Comparison of ENCODE assay signal across 15 mouse cellular contexts in genomic region chr17:29433370-29433769, GRCm38 (mm10). TPM values are rescaled to one million over a fixed set of nuclear protein-coding genes. Genes with fewer than 3 reads are reported as not detected.
A peak's percentile ranks its signal among the peaks of the same experiment; 100 is the strongest.
DNase-seq lines count a peak whose midpoint lies in the region; ATAC-seq and TF ChIP-seq lines count a peak whose summit lies in the region.
"Had no signal": no experiment of that assay in that cellular context is flagged by ENCODE, and none has a peak within 500 bp of the region (broad histone marks: within the 10 kb centered on the region; RNA-seq: fewer than 3 reads in every experiment).

No protein-coding gene starts in this region.

- no peak for TF ChIP-seq CTCF in testis, adult 2 months (IDR thresholded peaks at IDR 0.05; ENCODE audit: control insufficient read depth, insufficient read depth, insufficient replicate concordance, low read depth, low read length)
- TF ChIP-seq CTCF in stomach, postnatal 0 days (IDR thresholded peaks at IDR 0.05; ENCODE audit: low read depth) = no peak

- ATAC-seq in forebrain, embryonic 13.5 days = no peak
- peak; percentile 44 for ATAC-seq in liver, embryonic 11.5 days (replicated peaks; ENCODE audit: low FRiP score)
- ATAC-seq in stomach, postnatal 0 days (ENCODE audit: low FRiP score, low TSS enrichment) = no peak
- ATAC-seq: forebrain, embryonic 15.5 days had no signal

- TF ChIP-seq POLR2A in testis, adult 2 months (IDR thresholded peaks at IDR 0.05; ENCODE audit: control insufficient read depth, low read depth, low read length) = no peak

- H3K4me3 ChIP-seq in forebrain, embryonic 10.5 days = no peak overlapping the region
- no peak overlapping the region for H3K4me3 ChIP-seq in forebrain, embryonic 13.5 days
- peak overlapping the region; percentile 78; the same call in 1 of the 2 replicates for H3K4me3 ChIP-seq in testis, adult 2 months (ENCODE audit: control insufficient read depth, low read depth, low read length)
- H3K4me3 ChIP-seq in liver, embryonic 11.5 days (ENCODE audit: low read depth, low read length) = no peak overlapping the region
- H3K4me3 ChIP-seq in stomach, postnatal 0 days (ENCODE audit: low read depth, low read length) = no peak overlapping the region
- H3K4me3 ChIP-seq: forebrain, embryonic 15.5 days; neural tube, embryonic 15.5 days had no signal

- no peaks in the 10 kb centered on the region; the same call in 1 of the 2 replicates for H3K9me3 ChIP-seq in forebrain, embryonic 10.5 days
- no peaks in the 10 kb centered on the region for H3K9me3 ChIP-seq in forebrain, embryonic 13.5 days (replicated peaks)
- no peaks in the 10 kb centered on the region for H3K9me3 ChIP-seq in liver, embryonic 11.5 days (ENCODE audit: control insufficient read depth, low read length)
- H3K9me3 ChIP-seq in stomach, postnatal 0 days (ENCODE audit: control insufficient read depth, low read length) = no peaks in the 10 kb centered on the region
- H3K9me3 ChIP-seq: forebrain, embryonic 15.5 days; neural tube, embryonic 15.5 days had no signal

- H3K4me1 ChIP-seq in forebrain, embryonic 10.5 days = peaks cover 54% of the 10 kb centered on the region
- peaks cover 17% of the 10 kb centered on the region for H3K4me1 ChIP-seq in forebrain, embryonic 13.5 days
- peaks cover 14% of the 10 kb centered on the region for H3K4me1 ChIP-seq in testis, adult 2 months (ENCODE audit: control insufficient read depth, insufficient read depth, low read length)
- peaks cover 54% of the 10 kb centered on the region for H3K4me1 ChIP-seq in liver, embryonic 11.5 days (replicated peaks; ENCODE audit: control insufficient read depth, insufficient read depth, low read length)
- H3K4me1 ChIP-seq in stomach, postnatal 0 days (replicated peaks; ENCODE audit: control insufficient read depth, insufficient read depth) = peaks cover 3% of the 10 kb centered on the region

- WGBS in forebrain, embryonic 10.5 days = 86% methylated on average over 8 of the region's 8 CpGs
- 80% methylated on average over 8 of the region's 8 CpGs for WGBS in forebrain, embryonic 13.5 days
- 35% methylated on average over 8 of the region's 8 CpGs for WGBS in liver, embryonic 11.5 days
- 63% methylated on average over 8 of the region's 8 CpGs for WGBS in stomach, postnatal 0 days

- DNase-seq in forebrain, embryonic 10.5 days (ENCODE audit: extremely low spot score, low spot score) = no peak
- no peak for DNase-seq in testis, postnatal 10 days (ENCODE audit: low spot score)
- DNase-seq in liver, embryonic 11.5 days (ENCODE audit: low spot score) = no peak
- no peak for DNase-seq in stomach, postnatal 0 days (ENCODE audit: low spot score)
- no peak for DNase-seq in urinary bladder, postnatal 4 days (ENCODE audit: low spot score in 2 of 2)
- DNase-seq in ovary, postnatal 10 days (ENCODE audit: low spot score) = no peak
- DNase-seq: adrenal gland, postnatal 36 days; cerebellum, adult 2 months; gastrocnemius, postnatal 14 days; lung, postnatal 14 days; right cerebral cortex, adult 18-20 months had no signal

- no peak overlapping the region for H3K4me2 ChIP-seq in forebrain, embryonic 13.5 days
- H3K4me2 ChIP-seq in liver, embryonic 11.5 days = peak overlapping the region; percentile 50
- no peak overlapping the region for H3K4me2 ChIP-seq in stomach, postnatal 0 days (replicated peaks; ENCODE audit: low read depth)
- H3K4me2 ChIP-seq: forebrain, embryonic 15.5 days; neural tube, embryonic 15.5 days had no signal

- H3K9ac ChIP-seq in forebrain, embryonic 13.5 days = no peak overlapping the region
- peak overlapping the region; percentile 45 for H3K9ac ChIP-seq in liver, embryonic 11.5 days (ENCODE audit: low read depth, low read length)
- no peak overlapping the region for H3K9ac ChIP-seq in stomach, postnatal 0 days (ENCODE audit: low read length)
- H3K9ac ChIP-seq: forebrain, embryonic 15.5 days; neural tube, embryonic 15.5 days had no signal

- H3K27ac ChIP-seq in forebrain, embryonic 10.5 days = peak overlapping the region; percentile 58
- no peak overlapping the region for H3K27ac ChIP-seq in forebrain, embryonic 13.5 days
- H3K27ac ChIP-seq in testis, adult 2 months (ENCODE audit: control insufficient read depth, insufficient read depth, low read depth, low read length) = no peak overlapping the region
- peak overlapping the region; percentile 77 for H3K27ac ChIP-seq in liver, embryonic 11.5 days (ENCODE audit: low read depth, low read length)
- 0 out of 2 replicates have a peak overlapping the region, but pooled peaks have one; percentile 8 for H3K27ac ChIP-seq in stomach, postnatal 0 days (replicated peaks)
- H3K27ac ChIP-seq: forebrain, embryonic 15.5 days; neural tube, embryonic 15.5 days had no signal

- no peak for TF ChIP-seq EP300 in stomach, postnatal 0 days (optimal IDR thresholded peaks at IDR 0.05)

- H3K27me3 ChIP-seq in forebrain, embryonic 10.5 days (ENCODE audit: poor library complexity, severe bottlenecking) = no peaks in the 10 kb centered on the region
- H3K27me3 ChIP-seq in forebrain, embryonic 13.5 days = no peaks in the 10 kb centered on the region
- 0 out of 2 replicates have a peak, but pooled peaks cover 3% of the 10 kb centered on the region for H3K27me3 ChIP-seq in testis, adult 2 months (ENCODE audit: control insufficient read depth, insufficient read depth, low read length)
- H3K27me3 ChIP-seq in liver, embryonic 11.5 days (replicated peaks; ENCODE audit: control insufficient read depth, insufficient read depth, low read length) = no peaks in the 10 kb centered on the region
- H3K27me3 ChIP-seq in stomach, postnatal 0 days (ENCODE audit: control insufficient read depth, insufficient read depth, low read length) = no peaks in the 10 kb centered on the region
- H3K27me3 ChIP-seq: forebrain, embryonic 15.5 days; neural tube, embryonic 15.5 days had no signal

- no peaks in the 10 kb centered on the region for H3K36me3 ChIP-seq in forebrain, embryonic 10.5 days (replicated peaks)
- no peaks in the 10 kb centered on the region for H3K36me3 ChIP-seq in forebrain, embryonic 13.5 days (ENCODE audit: poor library complexity, severe bottlenecking)
- no peaks in the 10 kb centered on the region for H3K36me3 ChIP-seq in testis, adult 2 months (ENCODE audit: control insufficient read depth, insufficient read depth, low read length)
- H3K36me3 ChIP-seq in liver, embryonic 11.5 days (ENCODE audit: control insufficient read depth, insufficient read depth, low read length) = no peaks in the 10 kb centered on the region
- H3K36me3 ChIP-seq in stomach, postnatal 0 days (ENCODE audit: control insufficient read depth, insufficient read depth, low read length) = no peaks in the 10 kb centered on the region
- H3K36me3 ChIP-seq: forebrain, embryonic 15.5 days; neural tube, embryonic 15.5 days had no signal

RNA-seq across cellular contexts. Expression of gene Pim1, which starts 57.2 kb away (rescaled TPM):
- 32.2 and 33.1 TPM in 2 replicates for polyA plus RNA-seq in forebrain, embryonic 10.5 days (2016; fragmentation: Nextera tagmentation; extraction: Ambion mirVana)
- 21.0 and 22.0 TPM in 2 replicates for polyA plus RNA-seq in forebrain, embryonic 13.5 days (2015; fragmentation: Nextera tagmentation; extraction: Ambion mirVana)
- 87.2 and 99.7 TPM in 2 replicates for polyA plus RNA-seq in testis, adult 2 months (2012; rRNA removed)
- polyA plus RNA-seq in liver, embryonic 11.5 days (2014; fragmentation: Nextera tagmentation; extraction: Ambion mirVana) = 41.6 and 47.0 TPM in 2 replicates
- 28.6 and 32.8 TPM in 2 replicates for polyA plus RNA-seq in stomach, postnatal 0 days (2015; fragmentation: Nextera tagmentation; extraction: Ambion mirVana)

Comparison
In these comparisons a context has a peak if more than half of its experiments do, and no peak if none do; other contexts are left out.
1. H3K27ac ChIP-seq: peak in forebrain, embryonic 10.5 days (single experiment), liver, embryonic 11.5 days (single experiment) and stomach, postnatal 0 days (single experiment); none in forebrain, embryonic 13.5 days (single experiment) and testis, adult 2 months (single experiment).